Mouse (Mus musculus) cerebellum, adult 2 months (tissue): ENCODE measurements at regions not wholly inside any gene's neighbourhood (a gene's known extent, or its start where the extent isn't known, plus 50 kb on each side); places are given as distances from the start of the nearest gene placed in this dataset.

Experiments
- CTCF ChIP-seq: fragments of 200-500 bp; IDR thresholded peaks from 2 replicates; pipeline ENCODE4 v1.5.1; 2011; ENCODE audit warnings: low read depth, mild to moderate bottlenecking, control low read depth, low read length, moderate library complexity, borderline replicate concordance; ENCODE audit not compliant: insufficient read depth
- POLR2A ChIP-seq: fragments of 200-500 bp; IDR thresholded peaks from 2 replicates; pipeline ENCODE4 v1.6.1; 2011; ENCODE audit warnings: low read length, control low read depth, borderline replicate concordance; ENCODE audit not compliant: insufficient read depth

DNA sequence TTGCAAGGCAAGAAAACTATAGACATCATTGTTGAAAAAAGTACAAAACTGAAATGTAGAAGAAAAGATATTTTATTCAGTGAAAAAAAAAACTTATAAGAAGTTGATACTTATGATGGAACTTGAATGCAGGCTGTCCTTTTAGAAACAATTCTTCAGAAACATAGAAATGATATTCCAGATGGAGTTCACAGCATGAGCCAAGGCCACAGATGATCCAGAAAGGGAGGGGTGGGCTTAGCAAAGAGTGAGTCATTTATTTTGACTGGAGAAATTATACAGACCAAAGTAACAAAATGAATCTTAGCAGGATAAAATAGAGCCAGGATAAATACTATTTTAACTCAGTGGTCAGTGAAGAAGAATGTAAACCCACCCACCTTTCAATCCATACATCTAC lies 406.9 kb upstream of the Cypt12 start:
- TF ChIP-seq CTCF: no peak
- no peak for TF ChIP-seq POLR2A
